Mouse (Mus musculus) thymus, postnatal 10 days (tissue): ENCODE data around the gene Acat3.
A peak's percentile ranks its signal among the peaks of the same experiment; 100 is the strongest.
"Not testable (repeated sequence)": the region's sequence is repeated elsewhere in the genome, so short reads cannot be mapped to it uniquely, and the experiment has no call there.

Experiments
- DNase-seq, 2 experiments: peaks; one replicate each; pipeline ENCODE4 v3.0.0; 2021; ENCODE audit warnings: low spot score in 2 of 2

Gene Acat3

DNA sequence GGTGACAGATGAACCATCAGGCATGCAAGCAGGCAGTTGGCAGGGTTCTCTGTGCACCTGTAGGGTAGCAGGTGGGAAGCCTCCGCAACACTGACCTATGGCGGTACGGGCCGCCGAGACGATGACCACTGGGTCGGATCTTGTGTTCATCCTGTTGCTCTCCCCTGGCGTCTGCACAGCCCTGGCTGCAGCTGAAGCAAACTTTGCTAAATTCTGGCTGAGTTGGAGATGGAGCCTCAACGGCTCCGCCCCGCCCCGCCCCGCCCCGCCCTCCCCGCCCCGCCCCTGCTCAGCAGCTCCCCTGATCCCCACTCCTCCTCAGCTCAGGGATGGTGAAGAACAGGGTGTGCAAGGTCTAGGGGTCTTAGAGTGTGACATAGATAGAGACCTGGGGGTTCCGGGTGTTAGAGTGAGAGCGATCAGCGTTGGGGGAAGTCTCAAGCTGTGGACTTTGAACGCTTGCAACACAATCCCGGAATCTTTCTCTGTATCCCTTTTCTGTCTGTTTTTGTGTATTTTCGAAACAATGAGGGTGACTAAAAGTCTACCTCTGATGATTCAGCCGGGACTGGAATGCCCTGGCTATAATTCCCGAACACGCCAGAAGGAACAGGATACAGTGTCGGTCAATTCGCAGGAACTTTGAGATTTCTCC lies at the start of gene Acat3:
Gene Acat3, minus strand, starts transcription at position 450 of the 655 bp plus-strand sequence.
- no peak for DNase-seq

DNA sequence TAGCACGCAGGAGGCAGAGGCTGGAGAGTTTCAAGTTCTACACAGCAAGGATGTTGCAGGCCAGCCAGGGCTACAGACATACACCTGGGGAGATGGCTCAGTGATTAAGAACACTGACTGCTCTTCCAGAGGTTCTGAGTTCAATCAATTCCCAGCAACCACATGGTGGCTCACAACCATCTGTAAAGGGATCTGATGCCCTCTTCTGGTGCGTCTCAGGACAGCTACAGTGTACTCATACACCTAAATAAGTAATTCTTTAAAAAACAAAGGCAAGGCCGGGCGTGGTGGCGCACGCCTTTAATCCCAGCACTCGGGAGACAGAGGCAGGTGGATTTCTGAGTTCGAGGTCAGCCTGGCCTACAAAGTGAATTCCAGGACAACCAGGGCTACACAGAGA lies 47.7 kb upstream of the Acat3 start:
- DNase-seq = peak in 1 of 2 experiments; percentile 14

DNA sequence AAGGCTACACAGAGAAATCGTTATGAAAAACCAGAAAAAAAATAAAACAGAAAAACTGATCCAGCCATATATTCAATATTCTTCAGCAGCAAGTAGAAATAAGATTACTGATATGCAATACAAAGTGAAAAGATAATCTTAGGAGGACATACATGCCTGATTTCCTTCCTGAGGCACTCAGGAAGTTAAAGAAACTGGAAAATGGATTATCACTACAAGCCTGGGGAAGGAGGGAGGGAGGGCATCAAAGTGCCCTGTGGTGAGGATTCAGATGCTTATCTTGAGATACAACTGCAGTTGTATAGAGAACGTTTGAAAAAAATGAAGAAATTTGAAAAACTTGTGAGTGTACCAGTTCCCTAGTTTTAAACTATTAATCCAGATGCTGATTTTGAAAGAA lies 43.6 kb upstream of the Acat3 start:
- no peak for DNase-seq

DNA sequence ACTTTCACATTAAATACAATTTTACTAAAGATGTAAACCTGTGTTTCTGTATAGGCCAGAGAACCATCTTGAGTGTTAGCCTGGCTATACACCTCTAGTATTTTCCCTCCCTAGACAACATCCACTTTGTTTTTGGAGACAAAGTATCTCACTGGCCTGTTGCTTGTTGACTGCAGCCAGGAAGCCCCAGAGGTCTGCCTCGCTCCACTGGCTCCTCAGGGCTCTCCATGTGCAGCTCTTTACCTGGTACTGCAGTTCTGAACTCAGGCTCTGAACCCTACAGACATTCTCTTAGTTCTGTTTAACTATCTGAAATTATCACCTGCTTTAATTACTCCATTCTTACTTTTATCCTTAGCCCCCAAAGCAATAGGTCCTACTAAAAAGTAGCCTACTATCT lies 38.1 kb upstream of the Acat3 start:
- no peak for DNase-seq

DNA sequence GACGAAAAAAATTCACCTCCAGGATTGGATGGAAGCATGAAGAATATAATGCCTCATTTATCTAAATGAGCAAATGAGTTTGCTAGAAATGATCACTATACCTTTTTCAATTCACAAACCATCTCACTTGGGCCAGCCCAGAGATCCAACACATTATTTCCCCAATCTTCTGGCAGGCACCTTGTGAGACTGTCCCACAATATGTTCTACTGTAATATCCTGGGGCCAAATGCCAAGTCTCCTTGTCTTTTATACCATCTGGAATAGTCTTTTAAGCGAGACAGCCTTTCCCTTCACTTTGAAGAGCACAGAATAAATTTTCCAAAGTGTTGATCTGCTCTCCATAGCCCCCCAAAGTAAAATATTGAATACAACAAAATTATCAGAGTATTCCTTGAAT lies 33.5 kb upstream of the Acat3 start:
- no peak for DNase-seq

DNA sequence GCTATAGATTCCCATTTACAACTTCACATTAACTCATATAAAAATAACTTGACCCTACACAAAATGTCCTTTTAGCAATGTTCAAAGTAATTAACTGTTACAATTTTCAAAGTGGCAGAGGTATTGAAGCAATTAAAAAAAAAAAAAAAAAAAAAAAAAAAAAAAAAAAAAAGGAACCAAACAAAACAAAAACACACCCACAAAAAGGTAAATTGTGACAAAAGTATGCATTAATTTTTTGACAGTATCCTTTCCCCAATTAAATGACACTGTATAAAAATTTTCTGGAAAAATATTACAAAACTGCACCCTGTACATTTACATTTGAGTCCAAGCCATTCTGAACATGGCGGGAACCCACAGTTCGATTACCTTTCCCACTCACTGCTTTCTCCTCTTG lies 26.8 kb upstream of the Acat3 start:
- no peak for DNase-seq

DNA sequence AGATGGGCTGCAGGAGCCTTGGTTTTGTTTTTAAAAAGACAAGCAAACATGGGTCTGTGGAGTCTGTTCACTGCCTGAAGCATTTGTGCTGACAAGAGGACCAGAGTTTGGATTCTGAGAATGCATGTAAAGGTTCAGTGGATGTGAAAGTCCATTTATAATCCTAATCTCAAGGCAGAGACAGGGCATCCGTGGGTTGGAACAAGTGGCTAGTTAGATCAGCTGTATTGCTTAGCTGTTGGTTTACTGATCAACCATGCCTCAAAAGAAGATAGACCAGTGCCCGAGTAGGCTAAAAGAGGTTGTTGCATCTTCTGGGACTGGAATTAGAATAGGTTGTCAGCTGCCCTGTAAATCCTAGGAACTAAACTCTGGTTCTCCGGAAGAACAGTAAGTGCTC lies 23.1 kb upstream of the Acat3 start:
- DNase-seq = no peak

DNA sequence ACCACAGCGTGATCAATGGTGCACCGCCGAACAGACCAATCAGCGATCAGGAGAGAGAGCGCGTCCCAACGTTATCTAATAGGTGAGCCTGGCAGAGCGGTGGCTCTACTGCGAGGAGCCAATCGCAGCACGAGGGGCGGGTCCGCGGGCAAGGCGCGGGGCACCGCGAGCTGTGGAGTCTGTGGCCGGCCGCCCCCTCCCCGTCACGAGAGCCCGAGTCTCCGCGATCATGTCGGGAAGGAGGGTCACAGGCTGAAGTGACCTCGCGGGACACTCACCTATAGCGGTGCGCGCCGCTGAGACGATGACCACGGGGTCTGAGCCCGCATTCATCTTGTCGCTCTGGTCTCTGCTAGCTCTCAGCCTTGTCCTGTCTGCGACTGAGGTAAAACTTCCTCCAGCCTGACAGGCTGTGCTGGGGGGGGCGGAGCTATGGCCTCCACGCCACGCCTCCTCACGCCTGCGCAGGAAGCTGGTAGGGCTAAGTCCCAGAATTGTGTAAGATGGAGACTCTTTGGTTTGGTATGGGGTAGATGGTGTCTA lies 20.0 kb upstream of the Acat3 start, which contains the start of gene Acat2:
Gene Acat2, minus strand, starts transcription at position 417 of the 543 bp plus-strand sequence.
- DNase-seq = peak; percentile 93 to 94

DNA sequence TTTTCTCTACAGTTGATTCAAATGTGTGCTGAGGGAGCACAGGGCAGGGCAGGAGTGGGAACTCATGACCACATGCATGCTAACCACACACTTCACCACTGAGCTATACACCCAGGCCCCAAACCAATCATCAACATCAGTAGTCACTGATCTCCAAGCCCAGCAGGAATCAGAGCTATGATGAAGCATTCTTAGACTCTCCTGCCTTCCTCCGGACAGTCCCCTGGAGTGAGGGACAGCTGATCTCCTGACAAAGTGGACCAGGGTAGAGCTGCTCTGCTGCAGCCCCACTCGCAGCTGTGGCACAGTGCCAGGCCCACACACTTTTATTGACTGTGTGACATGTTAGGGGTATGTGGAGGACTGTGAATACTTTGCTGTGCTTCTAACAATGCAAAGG lies 19.0 kb upstream of the Acat3 start:
- DNase-seq = not testable (repeated sequence)

DNA sequence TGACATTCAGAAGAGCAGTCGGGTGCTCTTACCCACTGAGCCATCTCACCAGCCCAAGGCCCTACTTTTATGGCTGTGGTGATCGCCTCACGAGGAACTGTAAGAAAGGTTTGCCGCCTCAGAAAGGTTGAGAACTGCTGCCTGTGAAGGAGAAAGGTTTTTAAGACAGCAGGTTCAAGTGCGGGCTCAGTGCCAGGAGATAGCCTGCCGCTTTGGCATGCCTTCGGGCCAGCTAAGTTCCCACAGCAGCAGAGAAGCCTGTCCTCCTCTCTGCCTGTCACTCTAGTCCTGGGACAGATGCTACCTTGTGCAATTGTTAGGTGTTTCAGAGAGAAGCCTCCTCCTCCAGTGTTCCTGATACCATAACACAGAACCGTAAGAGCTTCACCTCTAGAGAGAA lies 16.3 kb upstream of the Acat3 start:
- no peak for DNase-seq

DNA sequence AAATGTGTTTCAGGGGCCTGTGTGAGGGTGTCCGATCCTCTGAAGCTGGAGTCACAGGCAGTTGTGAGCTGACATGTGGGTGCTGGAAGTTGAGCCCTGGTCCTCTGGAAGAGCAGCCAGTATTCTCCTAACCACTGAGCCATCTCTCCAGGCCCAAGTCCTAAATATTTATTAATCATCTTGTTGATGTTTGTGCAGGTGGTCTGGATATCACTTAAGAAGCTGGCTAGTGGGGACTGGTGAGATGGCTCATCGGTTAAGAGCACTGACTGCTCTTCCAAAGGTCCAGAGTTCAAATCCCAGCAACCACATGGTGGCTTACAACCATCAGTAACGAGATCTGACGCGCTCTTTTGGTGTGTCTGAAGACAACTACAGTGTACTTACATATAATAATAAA lies 9.3 kb upstream of the Acat3 start:
- no peak for DNase-seq

DNA sequence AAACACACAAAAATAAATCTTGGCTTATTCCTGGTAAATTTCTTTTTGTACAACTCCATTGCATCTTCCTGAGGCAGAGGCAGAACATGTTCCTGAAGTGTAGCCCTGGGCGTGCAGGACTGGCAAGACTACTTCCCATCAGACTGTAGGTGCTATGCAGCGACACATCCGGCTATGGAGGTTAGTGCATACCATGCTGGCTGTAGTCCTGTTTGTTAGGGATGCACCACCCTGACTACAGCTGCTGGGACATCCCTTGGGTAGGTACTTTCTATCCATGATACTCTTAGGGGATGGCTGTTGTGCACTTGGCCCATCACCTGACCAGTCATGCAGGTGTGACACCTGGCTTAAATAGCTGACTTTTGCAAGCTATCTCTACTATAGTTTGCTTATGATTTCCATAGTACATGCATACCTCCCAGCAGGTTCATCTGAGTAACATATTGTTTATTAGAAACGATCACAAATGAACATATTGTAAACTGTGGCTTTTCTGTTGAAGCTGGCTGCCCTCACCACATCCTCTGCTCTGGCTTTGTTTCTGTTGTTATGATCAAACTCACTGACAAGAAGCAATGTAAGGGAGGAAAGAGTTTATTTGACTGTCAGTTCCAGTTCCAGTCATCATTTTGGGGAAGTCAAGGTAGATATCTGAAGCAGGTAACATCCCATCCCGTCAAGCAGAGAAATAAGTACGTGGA lies 2.2 kb upstream of the Acat3 start:
- DNase-seq = no peak

DNA sequence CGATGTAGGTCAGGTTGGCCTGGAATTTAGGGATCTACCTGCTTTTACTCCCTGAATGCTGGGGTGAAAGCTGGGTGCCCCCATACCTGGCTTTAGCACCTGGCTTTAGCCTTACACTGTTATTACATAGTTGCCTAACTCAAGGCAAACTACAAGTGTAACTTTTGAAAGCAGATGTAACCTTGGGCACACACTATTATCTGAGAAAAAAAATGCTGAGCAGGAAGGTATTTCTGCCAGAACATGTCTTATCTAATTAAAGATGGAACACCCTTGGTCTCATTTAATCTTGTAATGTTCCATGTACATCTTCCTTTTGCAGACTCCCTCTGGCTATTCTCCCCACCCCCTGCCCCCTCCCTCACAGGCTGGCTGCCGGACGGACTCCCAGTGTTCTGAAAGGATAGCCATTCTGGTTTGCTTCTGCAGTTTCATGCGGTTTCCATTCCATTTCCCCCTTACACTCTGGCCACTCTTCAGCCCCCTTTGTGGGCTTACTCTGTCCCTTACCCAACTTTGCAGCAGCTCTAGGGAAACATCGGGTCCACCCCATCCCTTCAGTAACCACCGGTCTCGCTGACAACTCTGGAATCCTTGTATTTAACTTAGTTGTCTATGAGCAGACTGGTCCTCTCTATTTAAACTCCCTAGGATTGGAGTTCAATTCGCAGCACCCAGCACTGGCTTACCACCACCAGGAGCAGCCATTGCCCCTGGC lies 1.3 kb upstream of the Acat3 start:
- DNase-seq = no peak

DNA sequence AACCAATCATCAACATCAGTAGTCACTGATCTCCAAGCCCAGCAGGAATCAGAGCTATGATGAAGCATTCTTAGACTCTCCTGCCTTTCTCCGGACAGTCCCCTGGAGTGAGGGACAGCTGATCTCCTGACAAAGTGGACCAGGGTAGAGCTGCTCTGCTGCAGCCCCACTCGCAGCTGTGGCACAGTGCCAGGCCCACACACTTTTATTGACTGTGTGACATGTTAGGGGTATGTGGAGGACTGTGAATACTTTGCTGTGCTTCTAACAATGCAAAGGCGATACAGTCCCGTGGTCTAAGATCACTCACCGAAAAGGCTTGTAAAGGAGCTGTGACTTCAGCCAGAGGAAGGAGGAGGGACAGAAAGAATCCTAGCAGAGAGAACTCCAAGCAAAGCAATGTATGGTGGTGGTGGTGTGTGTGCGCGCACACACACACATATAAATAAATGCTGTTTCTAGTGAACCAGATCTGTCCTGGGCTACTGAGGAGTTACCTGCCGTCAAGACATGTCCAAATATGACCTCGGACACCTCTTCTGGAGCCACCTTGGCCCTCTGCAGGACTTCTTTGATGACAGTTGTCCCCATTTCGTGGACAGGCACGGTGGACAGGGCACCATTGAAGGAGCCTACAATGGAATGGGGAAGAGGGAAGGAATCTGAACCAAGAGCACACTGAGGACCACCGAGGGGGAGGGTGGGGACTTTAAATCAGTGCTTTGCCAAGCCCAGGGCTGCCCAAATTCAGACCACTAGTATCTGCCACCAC lies 837 bp downstream of the Acat3 start:
- not testable (repeated sequence) for DNase-seq

DNA sequence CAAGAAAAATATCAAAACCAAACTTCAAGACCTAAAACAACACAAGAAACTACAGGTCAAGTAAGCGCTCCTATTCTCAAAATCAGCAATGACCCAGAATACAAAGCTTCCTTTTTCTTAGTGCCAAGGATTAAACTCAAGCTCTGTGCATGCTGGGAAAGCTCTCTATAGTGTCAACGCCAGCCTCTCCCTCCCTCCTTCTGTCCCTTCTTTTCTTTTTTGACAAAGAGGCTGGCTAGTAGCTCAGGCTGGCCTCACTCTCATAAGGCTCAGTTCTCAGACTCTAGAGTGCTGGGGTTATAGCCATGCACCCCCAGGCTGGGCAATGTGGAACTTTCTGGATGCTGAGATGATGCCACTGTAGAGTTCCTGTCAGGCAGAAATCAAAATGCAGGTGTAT lies 2.3 kb downstream of the Acat3 start:
- DNase-seq = no peak

DNA sequence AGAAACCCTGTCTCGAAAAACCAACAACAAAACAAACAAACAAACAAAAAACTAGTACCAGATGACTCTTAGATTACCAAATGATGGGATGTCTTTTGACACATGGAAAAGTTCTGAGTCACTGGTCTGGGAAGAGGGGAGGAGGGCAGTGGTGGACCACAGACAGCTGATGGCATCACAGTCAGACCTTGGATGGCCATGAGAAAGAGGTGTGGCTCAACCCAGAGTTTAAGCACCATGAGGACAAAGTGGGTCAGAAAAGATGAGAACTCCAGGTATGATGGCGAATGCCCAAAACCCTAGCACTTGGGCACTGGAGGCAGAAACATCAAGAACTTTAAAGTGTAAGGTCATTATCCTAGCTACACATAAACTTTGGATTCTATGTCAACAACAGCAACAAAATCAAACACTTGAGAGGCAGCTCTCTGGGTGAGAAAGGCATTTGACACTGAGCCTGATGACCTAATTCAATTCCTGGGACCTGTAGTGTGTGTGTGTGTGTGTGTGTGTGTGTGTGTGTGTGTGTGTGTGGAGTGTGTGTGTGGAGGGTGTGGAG lies 2.9 kb downstream of the Acat3 start:
- no peak for DNase-seq

DNA sequence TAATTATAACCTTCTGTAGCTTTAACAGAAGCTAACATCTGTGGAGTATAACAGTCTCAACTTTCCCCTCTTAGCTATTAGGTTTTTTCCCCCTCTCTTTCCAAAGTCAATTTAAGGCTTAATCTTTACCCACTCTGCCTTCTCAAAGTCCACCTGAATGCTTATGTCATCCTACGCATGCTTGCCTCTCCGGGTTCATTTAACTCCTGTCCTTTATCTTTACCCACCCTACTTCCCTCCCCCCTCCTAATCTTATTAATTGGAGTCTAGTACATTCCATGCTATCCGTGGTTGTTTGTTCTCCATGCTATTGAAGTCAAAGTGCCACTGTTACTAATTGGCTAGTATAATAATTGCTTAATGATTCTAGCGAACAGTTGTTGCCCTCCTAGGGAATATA lies 4.7 kb downstream of the Acat3 start:
- no peak for DNase-seq

DNA sequence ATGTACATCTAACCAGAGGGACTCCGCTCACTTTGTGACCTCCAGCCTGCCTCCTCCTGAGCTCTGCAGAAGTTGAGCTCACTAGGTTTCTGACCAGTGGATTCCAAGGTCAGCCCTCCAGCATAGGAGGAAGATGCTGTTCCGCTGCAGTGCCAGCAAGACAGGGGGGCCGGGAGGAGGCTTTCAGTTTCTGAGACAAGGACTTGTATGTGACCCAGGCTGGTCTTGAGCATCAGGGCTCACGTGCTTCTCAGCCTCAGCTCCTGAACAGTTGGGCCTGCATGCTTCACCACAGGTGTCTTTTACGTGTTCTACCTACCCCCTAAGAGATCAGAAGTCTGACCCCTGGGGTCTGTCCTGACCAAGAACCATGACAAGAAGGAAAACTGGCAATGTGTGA lies 8.8 kb downstream of the Acat3 start:
- not testable (repeated sequence) for DNase-seq

DNA sequence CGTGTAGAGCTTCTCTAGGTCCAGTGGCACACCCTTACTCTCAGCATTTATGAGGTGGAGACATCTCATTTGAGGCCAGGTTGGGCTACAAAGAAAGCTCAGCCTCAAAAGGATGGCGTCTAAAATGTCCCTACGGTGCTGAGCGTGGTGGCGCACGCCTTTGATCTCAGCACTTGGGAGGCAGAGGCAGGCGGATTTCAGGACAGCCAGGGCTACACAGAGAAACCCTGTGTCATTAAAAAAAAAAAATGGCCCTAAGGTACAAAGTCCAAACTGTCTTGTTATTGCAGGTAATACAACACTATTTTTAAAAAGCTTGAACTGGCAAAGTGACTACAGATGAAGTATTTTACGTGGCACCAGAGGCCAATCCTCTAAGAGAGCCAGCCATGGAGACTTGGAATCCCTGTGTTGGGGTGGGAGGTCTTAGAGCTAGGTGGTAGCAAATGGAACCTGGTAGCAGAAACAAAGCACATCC lies 14.7 kb downstream of the Acat3 start:
- no peak for DNase-seq

DNA sequence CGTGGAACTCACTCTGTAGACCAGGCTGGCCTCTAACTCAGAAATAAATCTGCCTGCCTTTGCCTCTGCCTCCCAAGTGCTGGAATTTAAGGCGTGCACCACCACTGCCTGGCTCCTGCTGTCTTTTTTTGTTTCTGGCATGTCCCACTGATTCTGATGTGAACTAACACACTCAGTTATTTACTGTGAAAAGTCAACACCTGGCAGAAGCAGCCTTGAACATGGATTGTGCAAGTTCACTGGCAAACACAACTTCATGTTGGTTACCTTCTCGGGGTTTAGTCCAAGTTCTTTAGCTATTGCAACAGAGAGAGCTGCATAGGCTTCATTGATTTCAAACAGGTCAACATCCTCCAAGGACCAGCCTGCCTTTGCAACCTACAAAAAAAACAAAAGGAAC lies 15.4 kb downstream of the Acat3 start:
- DNase-seq = no peak

DNA sequence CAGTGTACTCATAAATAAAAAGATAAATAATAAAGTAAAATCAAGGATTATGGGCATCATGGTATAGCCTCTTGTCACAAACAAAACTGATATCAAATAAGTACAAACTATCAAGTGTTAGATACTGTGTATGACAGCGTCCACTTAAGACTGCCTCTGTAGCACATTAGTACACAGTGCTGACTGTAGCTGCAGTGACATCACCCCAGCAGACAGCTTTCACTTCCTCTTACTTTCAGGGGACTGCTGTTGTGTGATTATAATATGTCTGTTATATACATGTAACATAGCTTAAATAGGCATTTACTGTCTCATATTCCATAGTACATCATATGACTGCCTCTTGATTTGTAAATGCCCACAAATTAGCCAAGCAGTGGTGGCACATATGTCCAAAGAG lies 19.3 kb downstream of the Acat3 start:
- DNase-seq = no peak
